Mouse (Mus musculus): ENCODE results near the gene Gm12258. TPM values are rescaled to one million over a fixed set of nuclear protein-coding genes. Genes with fewer than 3 reads are reported as not detected.

Gene Gm12258
- total and polyA plus RNA-seq, 3 experiments, result 1.4 to 3.1 (median 1.6) TPM

DNA sequence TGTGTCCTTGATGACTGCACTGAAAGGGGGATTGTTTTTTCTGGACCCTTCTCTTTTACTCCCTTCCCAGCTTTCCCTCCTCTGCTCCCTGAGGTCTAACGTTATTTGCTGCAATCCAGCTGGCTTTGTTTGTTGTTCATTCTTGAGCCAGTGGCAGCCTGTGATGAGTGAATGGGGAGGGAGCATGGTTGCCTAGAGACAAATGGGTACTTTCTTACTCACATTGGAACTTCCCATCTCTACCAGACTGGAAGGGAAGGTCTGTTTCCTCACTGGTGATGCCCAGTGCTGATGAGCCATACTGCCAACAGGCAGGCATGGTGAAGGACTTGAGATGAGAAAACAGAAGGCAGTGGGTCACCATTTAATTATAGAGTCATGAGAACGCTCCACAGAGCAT is 2.8 kb downstream of the Gm12258 start:
- Histone ChIP-seq H3K9ac (ENCODE audit: insufficient read depth, low read depth) (no peak overlapping the region), H3K27ac (ENCODE audit: insufficient read depth, low read depth) (no peak overlapping the region), H3K4me2 (ENCODE audit: insufficient read depth, low read depth, poor library complexity, severe bottlenecking) (no peak overlapping the region), H3K36me3 (replicated peaks in 1 of 2; ENCODE audit: control insufficient read depth in 1 of 2, insufficient read depth in 1 of 2, low read length in 1 of 2) (peaks cover 22 to 52% of the 10 kb centered on the region in 2 experiments), H3K4me1 (ENCODE audit: control insufficient read depth in 1 of 2, insufficient read depth in 2 of 2) (peaks cover 0 to 16% of the 10 kb centered on the region in 2 experiments; a peak in 3 of 4 replicates), H3K27me3 (replicated peaks) (peaks cover under 1% of the 10 kb centered on the region), H3K79me2 (replicated peaks; ENCODE audit: control insufficient read depth, extremely low read depth, insufficient read depth, poor library complexity, severe bottlenecking) (no peaks in the 10 kb centered on the region), H3K9me3 (replicated peaks; ENCODE audit: low read length) (peaks cover 10% of the 10 kb centered on the region), H3K4me3 (replicated peaks in 1 of 3; ENCODE audit: low read depth in 2 of 3, low read length in 2 of 3, poor library complexity in 1 of 3) (no peak overlapping the region)
- no peak for TF ChIP-seq RAD21 (IDR thresholded peaks at IDR 0.05; ENCODE audit: low read depth, low read length)
- no peak for TF ChIP-seq SIN3A (IDR thresholded peaks at IDR 0.05; ENCODE audit: low read length)
- TF ChIP-seq IRF4 (IDR thresholded peaks at IDR 0.05; ENCODE audit: low read depth, low read length), result no peak
- TF ChIP-seq MAX (IDR thresholded peaks at IDR 0.05; ENCODE audit: low read length), result no peak
- TF ChIP-seq MAFK (IDR thresholded peaks at IDR 0.05; ENCODE audit: insufficient replicate concordance, low read length), result no peak
- no peak for TF ChIP-seq USF1 (IDR thresholded peaks at IDR 0.05; ENCODE audit: low read depth, low read length)
- no peak for TF ChIP-seq POLR2A (IDR thresholded peaks at IDR 0.05; ENCODE audit: low read depth, low read length)
- DNase-seq (ENCODE audit: extremely low read depth), result no peak
- dilution Hi-C loops (cut with MboI; ENCODE audit: extremely low pct_ligation_motif_present, extremely low pct_unique_long_range_greater_than_20kb, low sequenced_read_pairs), result no loop called here
- in situ Hi-C loops (cut with MboI; ENCODE audit: low pct_ligation_motif_present, low pct_unique_long_range_greater_than_20kb, low sequenced_read_pairs), result no loop called here

DNA sequence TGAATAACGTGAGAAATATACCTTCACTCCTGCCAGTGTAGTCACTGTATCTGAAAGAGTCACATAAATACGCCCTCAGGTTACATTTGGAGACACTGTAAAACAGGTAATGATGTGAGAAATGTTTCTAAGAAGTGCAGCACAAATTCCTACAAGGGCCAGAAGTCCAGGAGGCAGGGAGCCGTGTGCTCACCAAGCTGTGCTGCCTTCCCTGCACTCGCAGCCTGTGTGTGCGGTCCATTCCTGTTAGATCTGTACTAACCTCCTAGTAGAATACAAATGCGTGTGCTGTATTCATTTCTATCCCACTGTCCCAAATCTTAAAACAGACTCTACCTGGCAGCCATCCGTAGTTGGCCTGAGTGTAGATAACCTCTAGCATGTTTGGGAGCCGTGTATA is 13.8 kb downstream of the Gm12258 start:
- in situ Hi-C loops (cut with MboI; ENCODE audit: low pct_ligation_motif_present, low pct_unique_long_range_greater_than_20kb, low sequenced_read_pairs), result no loop called here
- peaks cover 37 to 50% of the 10 kb centered on the region in 2 experiments for H3K36me3 ChIP-seq (replicated peaks in 1 of 2; ENCODE audit: control insufficient read depth in 1 of 2, insufficient read depth in 1 of 2, low read length in 1 of 2)
- no peak for DNase-seq (ENCODE audit: extremely low read depth)
- H3K27me3 ChIP-seq (replicated peaks), result no peaks in the 10 kb centered on the region
- H3K9ac ChIP-seq (ENCODE audit: insufficient read depth, low read depth), result no peak overlapping the region
- H3K4me3 ChIP-seq (replicated peaks in 1 of 3; ENCODE audit: low read depth in 2 of 3, low read length in 2 of 3, poor library complexity in 1 of 3), result no peak overlapping the region
- dilution Hi-C loops (cut with MboI; ENCODE audit: extremely low pct_ligation_motif_present, extremely low pct_unique_long_range_greater_than_20kb, low sequenced_read_pairs), result no loop called here
- H3K4me1 ChIP-seq (ENCODE audit: control insufficient read depth in 1 of 2, insufficient read depth in 2 of 2), result no peaks in the 10 kb centered on the region
- peaks cover 26% of the 10 kb centered on the region for H3K9me3 ChIP-seq (replicated peaks; ENCODE audit: low read length)
- H3K4me2 ChIP-seq (ENCODE audit: insufficient read depth, low read depth, poor library complexity, severe bottlenecking), result no peak overlapping the region
- no peaks in the 10 kb centered on the region for H3K79me2 ChIP-seq (replicated peaks; ENCODE audit: control insufficient read depth, extremely low read depth, insufficient read depth, poor library complexity, severe bottlenecking)
- no peak overlapping the region for H3K27ac ChIP-seq (ENCODE audit: insufficient read depth, low read depth)
- TF ChIP-seq MAX (IDR thresholded peaks at IDR 0.05; ENCODE audit: low read length), result no peak
- TF ChIP-seq GABPA (IDR thresholded peaks at IDR 0.05; ENCODE audit: insufficient replicate concordance, low read depth, low read length), result no peak
- TF ChIP-seq BHLHE40 (IDR thresholded peaks at IDR 0.05; ENCODE audit: low read depth, low read length), result no peak
- TF ChIP-seq MYC (IDR thresholded peaks at IDR 0.05; ENCODE audit: low read depth, low read length), result no peak
- TF ChIP-seq RCOR1 (conservative IDR thresholded peaks at IDR 0.05; ENCODE audit: low read depth, low read length), result no peak
- no peak for TF ChIP-seq ZKSCAN1 (IDR thresholded peaks at IDR 0.05; ENCODE audit: borderline replicate concordance, low read depth, low read length)
- TF ChIP-seq ZMIZ1 (IDR thresholded peaks at IDR 0.05; ENCODE audit: low read depth, low read length), result no peak
- no peak for TF ChIP-seq ELF1 (IDR thresholded peaks at IDR 0.05; ENCODE audit: low read depth, low read length)
- TF ChIP-seq JUND (conservative IDR thresholded peaks at IDR 0.05; ENCODE audit: low read depth, low read length), result no peak
- TF ChIP-seq JUN (IDR thresholded peaks at IDR 0.05; ENCODE audit: insufficient read depth, low read depth, low read length), result no peak
- no peak for TF ChIP-seq EP300 (IDR thresholded peaks at IDR 0.05; ENCODE audit: low read length)

Measured in CH12.LX (cell line).